In the genomic region with DNA sequence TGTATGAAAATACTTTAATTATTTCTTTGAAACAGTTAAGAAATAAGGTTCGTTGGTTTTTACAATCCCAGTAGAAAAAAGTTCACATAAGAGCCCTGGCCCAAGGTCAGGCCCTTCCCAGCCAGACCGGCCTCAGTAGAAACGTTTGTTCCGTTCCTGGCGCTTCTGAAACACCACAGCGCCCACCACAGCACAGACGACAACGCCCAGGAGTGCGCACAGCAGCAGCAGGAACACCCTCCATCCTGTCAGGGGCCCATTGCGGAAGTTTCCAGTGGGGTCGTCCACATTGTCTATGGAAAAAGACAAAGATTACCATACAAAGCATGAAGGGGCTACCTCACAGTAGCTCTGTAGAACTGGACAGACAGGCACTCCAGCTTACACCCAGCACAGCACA, we compare ENCODE assay signal across 27 mouse cellular contexts. TPM values are rescaled to one million over a fixed set of nuclear protein-coding genes. Genes with fewer than 3 reads are reported as not detected.
"Had no signal": no experiment of that assay in that cellular context is flagged by ENCODE, and none has a peak within 500 bp of the region (broad histone marks: within the 10 kb centered on the region; RNA-seq: fewer than 3 reads in every experiment).

No protein-coding gene starts in this region.

- H3K4me3 ChIP-seq: gastrocnemius, adult 2 months; heart, embryonic 15.5 days; hindbrain, embryonic 10.5 days; hindbrain, embryonic 13.5 days; intestine, embryonic 15.5 days; kidney, embryonic 15.5 days; layer of hippocampus, adult 2 months; left cerebral cortex, adult 2 months; limb, embryonic 10.5 days; limb, embryonic 12.5 days had no signal

- H3K9me3 ChIP-seq: heart, embryonic 15.5 days; hindbrain, embryonic 10.5 days; hindbrain, embryonic 13.5 days; intestine, embryonic 15.5 days; kidney, embryonic 15.5 days; limb, embryonic 10.5 days; limb, embryonic 12.5 days had no signal

- H3K27ac ChIP-seq: gastrocnemius, adult 2 months; heart, embryonic 15.5 days; hindbrain, embryonic 10.5 days; hindbrain, embryonic 13.5 days; intestine, embryonic 15.5 days; kidney, embryonic 15.5 days; left cerebral cortex, adult 2 months; limb, embryonic 10.5 days; limb, embryonic 12.5 days had no signal

- H3K4me1 ChIP-seq: hindbrain, embryonic 10.5 days; hindbrain, embryonic 13.5 days; intestine, embryonic 15.5 days; kidney, embryonic 15.5 days; limb, embryonic 12.5 days had no signal

- H3K27me3 ChIP-seq: heart, embryonic 15.5 days; hindbrain, embryonic 13.5 days; intestine, embryonic 15.5 days; kidney, embryonic 15.5 days; limb, embryonic 12.5 days had no signal

- DNase-seq: gastrocnemius, adult 2 months; gastrocnemius, postnatal 10 days; gastrocnemius, postnatal 25 days; heart, adult 18-20 months; heart, postnatal 14 days; heart, postnatal 4 days; kidney, adult 18-20 months; kidney, adult 9 months; kidney, postnatal 10 days; kidney, postnatal 25 days; kidney, postnatal 4 days; liver had no signal

- H3K4me2 ChIP-seq: heart, embryonic 11.5 days; heart, embryonic 15.5 days; hindbrain, embryonic 13.5 days; intestine, embryonic 15.5 days; kidney, embryonic 15.5 days; limb, embryonic 12.5 days; liver, embryonic 11.5 days had no signal

- ATAC-seq: forebrain, embryonic 16.5 days; hindbrain, embryonic 16.5 days; inflammation-experienced regulatory T-cells, adult 6 months; intestine, embryonic 15.5 days; intestine, postnatal 0 days had no signal

- H3K9ac ChIP-seq: heart, embryonic 15.5 days; hindbrain, embryonic 13.5 days; intestine, embryonic 15.5 days; kidney, embryonic 15.5 days; limb, embryonic 12.5 days had no signal

RNA-seq across cellular contexts. Expression of a gene that starts 17.1 kb away (rescaled TPM):
- total RNA-seq: gastrocnemius, adult 2 months had no signal
